Mouse (Mus musculus) cerebellum, adult 2 months (tissue): ENCODE data around the gene Rab39. TPM values are rescaled to one million over a fixed set of nuclear protein-coding genes. Genes with fewer than 3 reads are reported as not detected.
A peak's percentile ranks its signal among the peaks of the same experiment; 100 is the strongest.

Experiments used
- DNase-seq, 2 experiments: peaks; one replicate each; pipeline ENCODE4 v3.0.0; 2021
- H3K27ac ChIP-seq: fragments of 200-500 bp; 2 replicates; pipeline ENCODE4 v1.5.1; 2012; ENCODE audit warnings: low read length, control low read depth, inconsistent platforms; ENCODE audit not compliant: insufficient read depth
- H3K27me3 ChIP-seq: fragments of 200-500 bp; 2 replicates; pipeline ENCODE4 v1.6.1; 2012; ENCODE audit warnings: inconsistent platforms, mild to moderate bottlenecking, low read length, moderate library complexity; ENCODE audit not compliant: control insufficient read depth, insufficient read depth
- H3K4me1 ChIP-seq: fragments of 200-500 bp; 2 replicates; pipeline ENCODE4 v1.6.1; 2011; ENCODE audit warnings: low read length; ENCODE audit not compliant: control insufficient read depth, insufficient read depth
- H3K4me3 ChIP-seq: fragments of 200-500 bp; replicated peaks from 2 replicates; pipeline ENCODE3; 2011; ENCODE audit warnings: mild to moderate bottlenecking, low read depth, low read length, control low read depth; ENCODE audit not compliant: insufficient read depth
- CTCF ChIP-seq: fragments of 200-500 bp; IDR thresholded peaks from 2 replicates; pipeline ENCODE4 v1.5.1; 2011; ENCODE audit warnings: low read depth, mild to moderate bottlenecking, control low read depth, low read length, moderate library complexity, borderline replicate concordance; ENCODE audit not compliant: insufficient read depth
- POLR2A ChIP-seq: fragments of 200-500 bp; IDR thresholded peaks from 2 replicates; pipeline ENCODE4 v1.6.1; 2011; ENCODE audit warnings: low read length, control low read depth, borderline replicate concordance; ENCODE audit not compliant: insufficient read depth
- WGBS: fragments of 180-500 bp; shearing (Covaris S2); methylation state at CpG from one replicate; pipeline ENCODE4 v1.1.7; 2018; 5-methylcytosine and 5-hydroxymethylcytosine counted together
- polyA plus RNA-seq: library from polyadenylated mRNA; depleted of rRNA; stranded (reverse); fragments of >200 nt; gene quantifications from 2 replicates; pipeline ENCODE4 v1.2.3, GENCODE M21; 2012; rRNA removed

Rab39 gene
- polyA plus RNA-seq, 1 experiment = 0.65 TPM

DNA sequence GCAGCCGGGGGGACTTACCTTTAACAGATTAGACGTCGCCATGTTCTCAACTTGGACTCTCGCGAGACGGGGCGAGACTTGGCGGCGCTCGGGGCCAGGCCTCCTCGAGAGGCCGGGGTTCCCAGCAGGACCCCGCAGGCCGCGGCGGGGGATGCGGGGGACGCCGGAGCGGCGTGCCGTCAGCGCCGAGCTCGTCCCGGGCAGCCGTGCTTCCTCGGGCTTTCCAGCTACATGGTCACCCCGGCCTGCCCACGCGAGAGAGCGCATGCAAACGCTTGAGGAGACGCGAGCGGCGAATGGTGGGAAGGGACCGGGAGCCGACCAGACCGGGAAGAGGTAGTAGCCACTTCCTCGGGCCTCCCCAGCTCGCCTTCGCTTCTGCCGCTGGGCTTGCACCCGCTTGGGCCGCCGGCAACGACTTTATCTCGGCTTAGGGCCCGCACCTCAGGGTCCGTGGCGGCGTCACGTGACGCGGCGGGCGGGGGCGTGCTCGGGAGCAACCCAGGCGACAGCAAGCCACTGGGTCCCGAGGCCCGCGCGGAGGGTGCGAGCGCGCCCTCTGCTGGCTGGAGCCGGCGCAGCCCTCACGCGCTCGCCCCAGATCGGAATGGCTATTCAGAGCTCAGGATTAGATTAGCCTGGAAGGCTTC is 38.9 kb downstream of the Rab39 start:
- H3K27me3 ChIP-seq = no peaks in the 10 kb centered on the region
- H3K4me1 ChIP-seq = no peaks in the 10 kb centered on the region; the same call in 1 of the 2 replicates
- peak; percentile 93 for DNase-seq
- WGBS = under 1% methylated on average over 74 of the region's 74 CpGs
- TF ChIP-seq POLR2A (peak; percentile 77), CTCF (peak; percentile 78)
- peak overlapping the region; percentile 71 for H3K4me3 ChIP-seq
- peak overlapping the region; percentile 97 for H3K27ac ChIP-seq

DNA sequence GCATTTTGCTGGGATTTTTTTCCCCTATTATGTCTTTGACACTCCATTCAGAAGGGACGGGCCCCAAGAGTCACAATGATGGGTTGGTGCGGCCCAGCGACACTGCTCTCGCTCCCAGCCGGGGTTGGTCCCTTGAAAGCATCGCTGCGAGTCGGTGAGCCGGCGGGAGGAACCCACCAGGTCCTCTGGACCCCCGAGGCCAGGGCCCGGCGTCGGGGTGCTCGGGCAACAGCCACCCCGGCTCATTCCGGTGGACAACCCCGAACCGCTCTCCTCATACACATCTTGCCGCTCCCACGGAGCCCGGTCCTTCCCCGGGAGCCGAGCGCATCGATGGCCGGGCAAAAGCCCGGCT is 39.4 kb downstream of the Rab39 start:
- peak overlapping the region; percentile 97 for H3K27ac ChIP-seq
- TF ChIP-seq POLR2A (no peak), CTCF (no peak)
- no peak for DNase-seq
- WGBS = under 1% methylated on average over 28 of the region's 28 CpGs
- peak overlapping the region; percentile 71 for H3K4me3 ChIP-seq
- no peaks in the 10 kb centered on the region for H3K27me3 ChIP-seq
- no peaks in the 10 kb centered on the region; the same call in 1 of the 2 replicates for H3K4me1 ChIP-seq

DNA sequence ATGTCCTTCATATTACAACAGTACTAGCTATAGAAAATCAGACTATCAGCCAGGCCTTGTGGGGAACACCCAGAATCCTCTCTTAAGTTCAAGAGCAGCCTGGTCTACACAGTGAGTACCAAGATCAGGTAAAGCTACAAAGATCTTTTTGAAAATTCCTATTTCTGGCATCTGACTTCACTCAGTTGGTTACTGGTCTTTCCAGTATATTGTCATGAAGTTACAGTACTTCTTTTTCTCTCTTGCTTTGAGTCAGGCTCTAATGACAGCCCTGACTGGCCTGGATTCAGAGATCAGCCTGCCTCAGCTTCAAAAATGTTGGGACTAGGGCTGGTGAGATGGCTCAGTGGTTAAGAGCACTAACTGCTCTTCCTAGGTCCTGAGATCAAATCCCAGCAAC is 40.6 kb downstream of the Rab39 start:
- Histone ChIP-seq H3K27me3 (no peaks in the 10 kb centered on the region), H3K4me3 (no peak overlapping the region), H3K4me1 (no peaks in the 10 kb centered on the region; the same call in 1 of the 2 replicates), H3K27ac (no peak overlapping the region)
- no peak for DNase-seq
- TF ChIP-seq CTCF = no peak

DNA sequence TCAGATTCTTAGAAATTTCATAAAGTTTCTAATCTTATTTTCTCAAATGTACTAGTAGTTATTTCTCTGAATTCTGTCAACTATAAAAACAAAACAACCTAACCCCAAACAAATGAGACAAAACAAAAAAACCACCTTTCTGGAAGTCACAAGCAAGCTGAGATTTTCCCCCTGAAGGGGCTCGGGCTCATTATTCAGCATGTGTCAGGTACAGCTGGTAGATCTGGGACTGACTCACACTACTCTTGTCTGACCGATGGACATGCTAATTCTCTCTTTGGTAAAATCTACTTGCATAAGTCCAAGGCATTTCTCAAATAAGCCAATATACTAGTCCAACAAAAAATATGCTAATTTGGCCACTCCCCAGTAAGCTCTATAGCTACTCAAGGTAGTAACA is 41.2 kb downstream of the Rab39 start:
- TF ChIP-seq CTCF (no peak), POLR2A (no peak)
- Histone ChIP-seq H3K27ac (no peak overlapping the region), H3K27me3 (no peaks in the 10 kb centered on the region), H3K4me1 (no peaks in the 10 kb centered on the region; the same call in 1 of the 2 replicates), H3K4me3 (no peak overlapping the region)
- DNase-seq = no peak
- 51% methylated on average over 2 of the region's 2 CpGs for WGBS

DNA sequence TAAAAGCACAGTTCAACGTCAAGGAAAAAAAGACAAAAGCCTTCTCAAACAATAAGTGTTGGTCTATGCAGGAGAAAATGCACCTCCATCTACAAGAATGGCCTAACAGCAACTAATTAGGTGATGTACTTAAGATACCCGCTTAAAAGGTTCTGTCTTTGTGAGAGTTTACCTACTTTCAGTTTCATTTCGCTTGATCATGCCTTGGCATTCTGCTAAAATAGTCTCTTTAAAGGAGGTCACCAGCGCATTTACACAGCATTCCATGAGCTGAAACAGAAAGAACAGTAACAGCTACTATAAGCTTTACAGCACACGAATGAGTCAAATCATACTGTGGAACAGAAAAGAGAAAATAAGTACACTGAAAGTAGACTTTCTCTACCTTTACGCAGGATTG is 71.2 kb downstream of the Rab39 start:
- DNase-seq = no peak
- Histone ChIP-seq H3K4me1 (no peaks in the 10 kb centered on the region), H3K27ac (no peak overlapping the region), H3K27me3 (no peaks in the 10 kb centered on the region), H3K4me3 (no peak overlapping the region)
- TF ChIP-seq CTCF = no peak
- TF ChIP-seq POLR2A = no peak
- WGBS = 92% methylated on average over 6 of the region's 6 CpGs

Other genes with a start within 250 kb of the Rab39 start
- gene Atm, start 169.5 kb downstream of the Rab39 start, polyA plus RNA-seq = 7.2 and 8.0 TPM in 2 replicates
- 10.5 and 11.5 TPM in 2 replicates for gene Npat, start 169.2 kb downstream of the Rab39 start, polyA plus RNA-seq
- 80.2 and 81.6 TPM in 2 replicates for gene Acat1, start 95.8 kb downstream of the Rab39 start, polyA plus RNA-seq
- gene Cul5, start 36.2 kb downstream of the Rab39 start, polyA plus RNA-seq = 20.5 and 20.7 TPM in 2 replicates
- 5.4 and 6.0 TPM in 2 replicates for gene Slc35f2, start 65.3 kb upstream of the Rab39 start, polyA plus RNA-seq
- 1.3 and 1.6 TPM in 2 replicates for gene Sln, start 143.9 kb upstream of the Rab39 start, polyA plus RNA-seq